Comparison of ENCODE assay signal across 8 mouse cellular contexts in genomic region chr4:120287290-120288111, GRCm38 (mm10). TPM values are rescaled to one million over a fixed set of nuclear protein-coding genes. Genes with fewer than 3 reads are reported as not detected.
DNase-seq lines count a peak whose midpoint lies in the region; ATAC-seq and TF ChIP-seq lines count a peak whose summit lies in the region.

Gene Foxo6, minus strand, starts transcription at chr4:120287349.

- TF ChIP-seq CTCF in heart, adult 2 months (IDR thresholded peaks at IDR 0.05): peak; percentile 98
- peak; percentile 86 for TF ChIP-seq CTCF in midbrain, postnatal 0 days (IDR thresholded peaks at IDR 0.05)

- peaks cover 17% of the 10 kb centered on the region for H3K4me1 ChIP-seq in embryonic facial prominence, embryonic 14.5 days (ENCODE audit: control insufficient read depth, insufficient read depth, low read length)
- peaks cover 9% of the 10 kb centered on the region; the same call in 1 of the 2 replicates for H3K4me1 ChIP-seq in heart, adult 2 months (ENCODE audit: control insufficient read depth, insufficient read depth, low read length)
- H3K4me1 ChIP-seq in limb, embryonic 13.5 days: peaks cover 22% of the 10 kb centered on the region
- peaks cover 28% of the 10 kb centered on the region for H3K4me1 ChIP-seq in midbrain, postnatal 0 days (ENCODE audit: insufficient read depth, low read length)

- intact Hi-C loops in heart, adult 2 months (cut with DNase I): no loop called here

- H3K4me3 ChIP-seq in embryonic facial prominence, embryonic 14.5 days (ENCODE audit: low read depth, low read length): peak within 1 kb of the TSS; percentile 66
- H3K4me3 ChIP-seq in heart, adult 2 months: peak within 1 kb of the TSS; percentile 76
- H3K4me3 ChIP-seq in limb, embryonic 13.5 days: peak within 1 kb of the TSS; percentile 64
- peak within 1 kb of the TSS; percentile 84 for H3K4me3 ChIP-seq in midbrain, postnatal 0 days (ENCODE audit: low read depth, low read length)

- peak within 1 kb of the TSS; percentile 100 for H3K4me2 ChIP-seq in embryonic facial prominence, embryonic 14.5 days (ENCODE audit: low read depth, low read length)
- H3K4me2 ChIP-seq in limb, embryonic 13.5 days (replicated peaks): peak within 1 kb of the TSS; percentile 100
- H3K4me2 ChIP-seq in midbrain, postnatal 0 days (ENCODE audit: low read depth, low read length, poor library complexity, severe bottlenecking): peak within 1 kb of the TSS; percentile 98

- ATAC-seq in embryonic facial prominence, embryonic 14.5 days (ENCODE audit: low read depth): peak; percentile 91
- peak; percentile 93 for ATAC-seq in limb, embryonic 13.5 days (ENCODE audit: low FRiP score, low read depth)
- peak; percentile 91 for ATAC-seq in midbrain, postnatal 0 days (ENCODE audit: low FRiP score)

- 0 out of 2 replicates have a peak, but pooled peaks have one; percentile 3 for TF ChIP-seq POLR2A in heart, adult 2 months (IDR thresholded peaks at IDR 0.05; ENCODE audit: insufficient read depth, low read depth, low read length)

- no peak for TF ChIP-seq EP300 in heart, adult 2 months (IDR thresholded peaks at IDR 0.05; ENCODE audit: insufficient read depth, low read depth, low read length)

- H3K79me2 ChIP-seq in heart, adult 2 months (replicated peaks; ENCODE audit: control insufficient read depth, insufficient read depth, low read length): no peaks in the 10 kb centered on the region

- H3K27me3 ChIP-seq in embryonic facial prominence, embryonic 14.5 days (replicated peaks; ENCODE audit: control insufficient read depth, insufficient read depth, low read length): peaks cover 41% of the 10 kb centered on the region
- no peaks in the 10 kb centered on the region for H3K27me3 ChIP-seq in heart, adult 2 months (ENCODE audit: control insufficient read depth, insufficient read depth, low read length)
- H3K27me3 ChIP-seq in limb, embryonic 13.5 days: peaks cover 84% of the 10 kb centered on the region
- H3K27me3 ChIP-seq in midbrain, postnatal 0 days (ENCODE audit: insufficient read depth, low read length): no peaks in the 10 kb centered on the region

- H3K9me3 ChIP-seq in embryonic facial prominence, embryonic 14.5 days (ENCODE audit: control insufficient read depth, low read length): no peaks in the 10 kb centered on the region
- H3K9me3 ChIP-seq in limb, embryonic 13.5 days: no peaks in the 10 kb centered on the region
- no peaks in the 10 kb centered on the region for H3K9me3 ChIP-seq in midbrain, postnatal 0 days (ENCODE audit: low read length)

- no peak within 1 kb of the TSS; the same call in 1 of the 2 replicates for H3K27ac ChIP-seq in embryonic facial prominence, embryonic 14.5 days (replicated peaks; ENCODE audit: low read depth, low read length)
- H3K27ac ChIP-seq in heart, adult 2 months: peak within 1 kb of the TSS; percentile 47
- no peak within 1 kb of the TSS for H3K27ac ChIP-seq in limb, embryonic 13.5 days
- peak within 1 kb of the TSS; percentile 69 for H3K27ac ChIP-seq in midbrain, postnatal 0 days (ENCODE audit: low read depth, low read length)

- peak within 1 kb of the TSS; percentile 68 for H3K9ac ChIP-seq in embryonic facial prominence, embryonic 14.5 days (ENCODE audit: low read depth, low read length)
- peak within 1 kb of the TSS; percentile 56 for H3K9ac ChIP-seq in heart, adult 2 months (ENCODE audit: low read depth, low read length)
- peak within 1 kb of the TSS; percentile 67 for H3K9ac ChIP-seq in limb, embryonic 13.5 days
- H3K9ac ChIP-seq in midbrain, postnatal 0 days (replicated peaks; ENCODE audit: low read length, poor library complexity, severe bottlenecking): peak within 1 kb of the TSS; percentile 89

- WGBS in embryonic facial prominence, embryonic 14.5 days: 0% methylated on average over 7 of the region's 99 CpGs
- 1% methylated on average over 91 of the region's 99 CpGs for WGBS in heart, adult 2 months
- WGBS in limb, embryonic 13.5 days: under 1% methylated on average over 78 of the region's 99 CpGs
- WGBS in midbrain, postnatal 0 days: under 1% methylated on average over 47 of the region's 99 CpGs

- H3K36me3 ChIP-seq in embryonic facial prominence, embryonic 14.5 days (ENCODE audit: control insufficient read depth, insufficient read depth, low read length): no peaks in the 10 kb centered on the region
- no peaks in the 10 kb centered on the region for H3K36me3 ChIP-seq in heart, adult 2 months (ENCODE audit: control insufficient read depth, insufficient read depth, low read length)
- no peaks in the 10 kb centered on the region for H3K36me3 ChIP-seq in limb, embryonic 13.5 days
- no peaks in the 10 kb centered on the region for H3K36me3 ChIP-seq in midbrain, postnatal 0 days (ENCODE audit: insufficient read depth, low read length)

- DNase-seq in 3134 (ENCODE audit: extremely low read depth, insufficient read length, low spot score): peak; percentile 97
- peak; percentile 97 to 98 for DNase-seq in adrenal gland, postnatal 4 days (ENCODE audit: low spot score in 2 of 2)
- peak; percentile 97 for DNase-seq in embryonic facial prominence, embryonic 14.5 days (ENCODE audit: low spot score)
- DNase-seq in heart, adult 2 months: peak; percentile 97 to 98
- DNase-seq in kidney, adult 8-10 months: peak; percentile 95 to 97
- DNase-seq in midbrain, postnatal 0 days (ENCODE audit: low spot score): peak; percentile 96
- DNase-seq in spleen, postnatal 14 days (ENCODE audit: low spot score in 2 of 2): peak; percentile 62 to 73

RNA-seq across cellular contexts. Expression of gene Foxo6, which starts in this region (rescaled TPM):
- 1 to 10 TPM; 4.4 to 4.5 TPM for total RNA-seq in adrenal gland, postnatal 4 days (2021)
- 0.47 and 0.72 TPM in 2 replicates for polyA plus RNA-seq in embryonic facial prominence, embryonic 14.5 days (2014; fragmentation: Nextera tagmentation; extraction: Ambion mirVana)
- total RNA-seq in heart, adult 2 months (2021): 1 to 10 TPM; 3.3 to 5.4 TPM
- polyA plus RNA-seq in heart, adult 2 months (2012; rRNA removed): 5.5 TPM in 2 replicates
- polyA plus RNA-seq in limb, embryonic 13.5 days (2015; fragmentation: Nextera tagmentation; extraction: Ambion mirVana): 0.05 and 0.11 TPM in 2 replicates
- total RNA-seq in midbrain, postnatal 0 days (2014; rRNA removed): 29.0 and 34.2 TPM in 2 replicates
- polyA plus RNA-seq in midbrain, postnatal 0 days (2015; fragmentation: Nextera tagmentation; extraction: Ambion mirVana): 1.7 TPM in 2 replicates

Comparison
In these comparisons a context has a peak if more than half of its experiments do, and no peak if none do; other contexts are left out.
1. Peak in DNase-seq, ATAC-seq, H3K4me3 ChIP-seq, H3K9ac ChIP-seq and H3K4me2 ChIP-seq in embryonic facial prominence, embryonic 14.5 days; RNA of the gene not detected or under 1 TPM.
2. Peak in ATAC-seq, H3K4me3 ChIP-seq, H3K9ac ChIP-seq and H3K4me2 ChIP-seq in limb, embryonic 13.5 days; RNA of the gene not detected or under 1 TPM.
3. H3K27ac ChIP-seq: peak in heart, adult 2 months (single experiment) and midbrain, postnatal 0 days (single experiment); none in embryonic facial prominence, embryonic 14.5 days (single experiment) and limb, embryonic 13.5 days (single experiment).
4. Peak in every context shown above with its lines, with median percentiles within 50 percentile points of each other: DNase-seq, ATAC-seq, H3K4me2 ChIP-seq, H3K4me3 ChIP-seq and H3K9ac ChIP-seq.